Mouse (Mus musculus) MEL (cell line): ENCODE measurements around the gene Pigm.

ENCODE experiments used
- CTCF ChIP-seq, 3 experiments: IDR thresholded peaks in 2 of 3; conservative IDR thresholded peaks in 1 of 3; 2 replicates each; pipeline ENCODE4 v1.5.1; 2011 to 2012; ENCODE audit warnings: low read length in 3 of 3, low read depth in 2 of 3, mild to moderate bottlenecking in 2 of 3, improper control_type of control experiment in 1 of 3, inconsistent platforms in 1 of 3, mixed read lengths in 1 of 3, moderate library complexity in 1 of 3; ENCODE audit not compliant: control insufficient read depth in 1 of 3, insufficient read depth in 1 of 3, poor library complexity in 1 of 3, severe bottlenecking in 1 of 3
- EP300 ChIP-seq, 2 experiments: IDR thresholded peaks; 2 replicates each; pipeline ENCODE4 v1.6.1; 2011; ENCODE audit warnings: improper control_type of control experiment in 2 of 2, low read length in 2 of 2, low read depth in 1 of 2, mild to moderate bottlenecking in 1 of 2
- HCFC1 ChIP-seq: IDR thresholded peaks from 2 replicates; pipeline ENCODE4 v1.6.1; 2012; ENCODE audit warnings: low read depth, mild to moderate bottlenecking, inconsistent platforms, low read length, improper control_type of control experiment, moderate library complexity
- TCF12 ChIP-seq: IDR thresholded peaks from 2 replicates; pipeline ENCODE4 v1.6.1; 2014; ENCODE audit warnings: low read depth, mild to moderate bottlenecking, inconsistent platforms, low read length, improper control_type of control experiment, moderate library complexity

DNA sequence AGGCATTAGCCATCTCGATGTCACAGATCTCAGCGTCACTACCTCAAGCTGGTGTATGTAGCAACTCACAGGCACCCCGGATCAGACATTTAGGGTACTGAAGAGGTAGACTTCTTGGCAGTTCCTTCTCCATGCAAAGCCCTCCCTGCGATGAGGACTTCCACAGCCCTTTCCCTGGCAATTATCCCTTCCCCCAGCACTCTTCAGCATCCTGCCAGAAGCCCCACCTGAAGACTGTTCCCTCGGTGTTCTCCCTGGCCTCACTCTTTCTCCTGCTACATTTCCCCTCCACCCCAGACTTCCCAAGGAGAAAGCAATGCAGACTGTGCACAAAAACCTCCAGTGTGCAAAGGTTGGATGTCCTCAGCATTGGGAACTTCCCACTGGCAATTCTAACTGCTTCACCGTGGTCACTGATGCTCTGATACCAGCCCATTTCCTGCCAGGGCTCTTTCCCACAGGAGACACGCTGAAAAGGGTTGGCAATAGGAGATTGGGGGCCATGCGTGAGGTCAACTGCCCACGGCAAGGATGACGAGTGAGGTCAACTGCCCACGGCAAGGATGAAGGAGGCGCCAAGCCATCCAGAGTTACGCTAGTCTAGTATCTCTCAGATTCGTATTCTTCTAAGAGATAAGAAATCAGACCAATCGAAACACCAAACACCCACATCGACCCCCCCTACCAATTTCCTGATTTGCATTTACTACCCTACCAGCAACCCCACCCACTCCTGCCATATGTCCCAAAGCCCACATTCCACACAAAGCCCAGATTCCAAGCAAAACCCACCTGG is 48.9 kb upstream of the Pigm start:
- TF ChIP-seq EP300 (IDR thresholded peaks at IDR 0.05; ENCODE audit: low read depth in 1 of 2, low read length in 2 of 2) (no peak), CTCF (IDR thresholded peaks at IDR 0.05 in 2 of 3, conservative IDR thresholded peaks at IDR 0.05 in 1 of 3; ENCODE audit: control insufficient read depth in 1 of 3, insufficient read depth in 1 of 3, low read depth in 2 of 3, low read length in 3 of 3, poor library complexity in 1 of 3, severe bottlenecking in 1 of 3) (no peak), TCF12 (no peak), HCFC1 (no peak)
